Mouse (Mus musculus): ENCODE data around the gene Twf2. TPM values are rescaled to one million over a fixed set of nuclear protein-coding genes. Genes with fewer than 3 reads are reported as not detected.

The Twf2 gene
- polyA plus RNA-seq, 1 experiment from 2014 or later: 66.5 TPM

- DNase-seq (ENCODE audit: low spot score) (no peak), ATAC-seq (ENCODE audit: insufficient number of reproducible peaks, low FRiP score, low TSS enrichment, low read depth) (no peak)
- no peaks in the 10 kb centered on the region for H3K36me3 ChIP-seq (ENCODE audit: control insufficient read depth, insufficient read depth, low read length)
- no peak overlapping the region for H3K9ac ChIP-seq (ENCODE audit: low read length)
- H3K27ac ChIP-seq (replicated peaks; ENCODE audit: low read depth, low read length): no peak overlapping the region
- H3K27me3 ChIP-seq (ENCODE audit: control insufficient read depth, insufficient read depth, low read length): no peaks in the 10 kb centered on the region
- no peaks in the 10 kb centered on the region for H3K9me3 ChIP-seq (ENCODE audit: control insufficient read depth, low read length)
- H3K4me3 ChIP-seq (ENCODE audit: low read depth, low read length): no peak overlapping the region
- H3K4me1 ChIP-seq (ENCODE audit: control insufficient read depth, insufficient read depth, low read length): no peaks in the 10 kb centered on the region
- WGBS: 87% methylated on average over 3 of the region's 3 CpGs
- H3K4me2 ChIP-seq (ENCODE audit: low read depth, severe bottlenecking): no peak overlapping the region
Measured at GRCm38 (mm10) chr9:106262075-106262474, 59.2 kb downstream of the Twf2 start.

- Histone ChIP-seq H3K9ac (ENCODE audit: low read length) (no peak overlapping the region), H3K4me3 (ENCODE audit: low read depth, low read length) (no peak overlapping the region), H3K9me3 (ENCODE audit: control insufficient read depth, low read length) (no peaks in the 10 kb centered on the region), H3K4me1 (ENCODE audit: control insufficient read depth, insufficient read depth, low read length) (no peaks in the 10 kb centered on the region), H3K27me3 (ENCODE audit: control insufficient read depth, insufficient read depth, low read length) (no peaks in the 10 kb centered on the region), H3K27ac (replicated peaks; ENCODE audit: low read depth, low read length) (no peak overlapping the region), H3K36me3 (ENCODE audit: control insufficient read depth, insufficient read depth, low read length) (no peaks in the 10 kb centered on the region), H3K4me2 (ENCODE audit: low read depth, severe bottlenecking) (no peak overlapping the region)
- ATAC-seq (ENCODE audit: insufficient number of reproducible peaks, low FRiP score, low TSS enrichment, low read depth): no peak
- 83% methylated on average over 9 of the region's 9 CpGs for WGBS
- no peak for DNase-seq (ENCODE audit: low spot score)
Measured at GRCm38 (mm10) chr9:106263381-106263924, 60.5 kb downstream of the Twf2 start.

MicroRNAs within 50 kb of the gene (microRNA counts, 519-probe panel; counts per million panel counts)
- microRNA mmu-let-7g: 5,297 counts per million, percentile 87 among the panel's probes with 10 or more counts

Small RNAs within 50 kb of the gene (microRNA-seq; reads per million reads assigned to microRNA genes)
- gene Mir135a-1 (4.0 reads per million, percentile 6 among the genes with 10 or more reads in this experiment), gene Mirlet7g (11,660 reads per million, percentile 95 among the genes with 10 or more reads in this experiment)

Other genes starting within 250 kb of the Twf2 start
- gene Col6a5, start 242.5 kb upstream of the Twf2 start, polyA plus RNA-seq (2014; fragmentation: Nextera tagmentation; extraction: Ambion mirVana): 0.19 and 0.33 TPM in 2 replicates
- not detected in 2 replicates for gene Col6a4, start 106.3 kb upstream of the Twf2 start, polyA plus RNA-seq (2014; fragmentation: Nextera tagmentation; extraction: Ambion mirVana)
- 1.2 and 2.1 TPM in 2 replicates for gene Glyctk, start 45.0 kb upstream of the Twf2 start, polyA plus RNA-seq (2014; fragmentation: Nextera tagmentation; extraction: Ambion mirVana)
- gene Wdr82, start 32.2 kb upstream of the Twf2 start, polyA plus RNA-seq (2014; fragmentation: Nextera tagmentation; extraction: Ambion mirVana): 26.4 and 31.3 TPM in 2 replicates
- 42.2 and 42.4 TPM in 2 replicates for gene Ppm1m, start 3.4 kb upstream of the Twf2 start, polyA plus RNA-seq (2014; fragmentation: Nextera tagmentation; extraction: Ambion mirVana)
- gene Tlr9, start 19.5 kb downstream of the Twf2 start, polyA plus RNA-seq (2014; fragmentation: Nextera tagmentation; extraction: Ambion mirVana): not detected in 2 replicates
- gene Alas1, start 45.5 kb downstream of the Twf2 start, polyA plus RNA-seq (2014; fragmentation: Nextera tagmentation; extraction: Ambion mirVana): 79.6 and 84.7 TPM in 2 replicates
- 34.1 and 40.1 TPM in 2 replicates for gene Poc1a, start 78.0 kb downstream of the Twf2 start, polyA plus RNA-seq (2014; fragmentation: Nextera tagmentation; extraction: Ambion mirVana)
- gene Dusp7, start 165.5 kb downstream of the Twf2 start, polyA plus RNA-seq (2014; fragmentation: Nextera tagmentation; extraction: Ambion mirVana): 63.4 and 67.4 TPM in 2 replicates
- 1,049 and 1,075 TPM in 2 replicates for gene Rpl29, start 226.3 kb downstream of the Twf2 start, polyA plus RNA-seq (2014; fragmentation: Nextera tagmentation; extraction: Ambion mirVana)
- 41.9 and 42.6 TPM in 2 replicates for gene Acy1, start 235.2 kb downstream of the Twf2 start, polyA plus RNA-seq (2014; fragmentation: Nextera tagmentation; extraction: Ambion mirVana)
- 7.9 and 9.3 TPM in 2 replicates for gene Abhd14b, start 244.4 kb downstream of the Twf2 start, polyA plus RNA-seq (2014; fragmentation: Nextera tagmentation; extraction: Ambion mirVana)
- gene Abhd14a, start 244.6 kb downstream of the Twf2 start, polyA plus RNA-seq (2014; fragmentation: Nextera tagmentation; extraction: Ambion mirVana): 39.6 and 43.2 TPM in 2 replicates